Mouse (Mus musculus) kidney, adult 2 months (tissue): ENCODE results near the gene Hmbs. TPM values are rescaled to one million over a fixed set of nuclear protein-coding genes. Genes with fewer than 3 reads are reported as not detected.

ENCODE experiments used
- DNase-seq: peaks from one replicate; pipeline ENCODE4 v3.0.0; 2021
- H3K27ac ChIP-seq: fragments of 200-500 bp; 2 replicates; pipeline ENCODE4 v1.5.1; 2012; ENCODE audit warnings: low read depth, low read length, control low read depth, inconsistent platforms; ENCODE audit not compliant: insufficient read depth
- H3K27me3 ChIP-seq: fragments of 200-500 bp; replicated peaks from 2 replicates; pipeline ENCODE4 v1.6.1; 2012; ENCODE audit warnings: mild to moderate bottlenecking, moderate library complexity, low read length, inconsistent platforms; ENCODE audit not compliant: control insufficient read depth, insufficient read depth
- H3K36me3 ChIP-seq: fragments of 200-500 bp; 2 replicates; pipeline ENCODE4 v1.6.1; 2012; ENCODE audit warnings: mild to moderate bottlenecking, moderate library complexity, low read length, inconsistent platforms; ENCODE audit not compliant: control insufficient read depth, insufficient read depth
- H3K4me1 ChIP-seq: fragments of 200-500 bp; 2 replicates; pipeline ENCODE4 v1.6.1; 2011; ENCODE audit warnings: low read length; ENCODE audit not compliant: control insufficient read depth, insufficient read depth
- H3K4me3 ChIP-seq: fragments of 200-500 bp; 2 replicates; pipeline ENCODE4 v1.5.1; 2011; ENCODE audit warnings: mild to moderate bottlenecking, low read depth, low read length, control low read depth; ENCODE audit not compliant: insufficient read depth
- CTCF ChIP-seq: fragments of 200-500 bp; conservative IDR thresholded peaks from 2 replicates; pipeline ENCODE4 v1.5.1; 2011; ENCODE audit warnings: low read depth, mild to moderate bottlenecking, control low read depth, low read length, moderate library complexity, mixed read lengths; ENCODE audit not compliant: insufficient read depth, insufficient read length
- POLR2A ChIP-seq: fragments of 200-500 bp; IDR thresholded peaks from one replicate; pipeline ENCODE4 v1.6.1; 2011; ENCODE audit warnings: low read depth, low read length, control low read depth
- WGBS: fragments of 180-500 bp; shearing (Covaris S2); methylation state at CpG from one replicate; pipeline ENCODE4 v1.1.7; 2018; 5-methylcytosine and 5-hydroxymethylcytosine counted together
- polyA plus RNA-seq: library from polyadenylated mRNA; depleted of rRNA; stranded (reverse); fragments of >200 nt; gene quantifications from 2 replicates; pipeline ENCODE4 v1.2.3, GENCODE M21; 2012; rRNA removed

Gene Hmbs
- polyA plus RNA-seq, 1 experiment: 49.3 TPM

GRCm38 (mm10) chr9:44288076-44288958 is 55.7 kb downstream of the Hmbs start, which contains the start of gene Abcg4:
Gene Abcg4 (minus strand): TSS chr9:44288615.
- peak; percentile 21 for DNase-seq
- Histone ChIP-seq H3K36me3 (no peaks in the 10 kb centered on the region), H3K27ac (no peak within 1 kb of the TSS), H3K27me3 (no peaks in the 10 kb centered on the region), H3K4me1 (no peaks in the 10 kb centered on the region), H3K4me3 (peak within 1 kb of the TSS; percentile 27)
- TF ChIP-seq POLR2A (no peak), CTCF (no peak)
- WGBS: 3% methylated on average over 38 of the region's 38 CpGs

GRCm38 (mm10) chr9:44287401-44288075 is 56.5 kb downstream of the Hmbs start:
- no peaks in the 10 kb centered on the region for H3K27me3 ChIP-seq
- H3K36me3 ChIP-seq: no peaks in the 10 kb centered on the region
- 6% methylated on average over 47 of the region's 47 CpGs for WGBS
- no peaks in the 10 kb centered on the region for H3K4me1 ChIP-seq
- TF ChIP-seq CTCF (no peak), POLR2A (no peak)
- peak overlapping the region; percentile 27 for H3K4me3 ChIP-seq
- no peak for DNase-seq
- H3K27ac ChIP-seq: no peak overlapping the region

DNA sequence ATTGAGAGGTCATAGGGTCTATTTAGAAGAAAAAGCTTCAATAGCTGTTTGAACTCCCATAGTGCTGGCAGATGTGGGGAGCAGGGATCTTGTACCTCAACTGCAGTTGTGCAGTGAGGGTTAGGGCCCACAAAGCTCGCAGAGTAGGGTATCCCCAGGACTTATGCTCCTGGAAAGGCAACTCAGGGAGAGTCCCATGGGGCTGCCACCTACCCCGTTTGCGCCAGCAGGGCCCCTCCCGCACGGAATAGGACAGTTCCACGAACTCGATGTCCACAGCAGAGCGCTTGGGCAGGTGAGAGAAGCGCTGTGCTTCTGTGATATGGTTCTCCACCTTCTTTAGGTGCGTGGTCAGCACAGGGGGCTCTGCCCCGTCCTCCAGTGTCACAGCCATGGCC is 57.0 kb downstream of the Hmbs start:
- WGBS: 35% methylated on average over 11 of the region's 11 CpGs
- TF ChIP-seq CTCF (no peak), POLR2A (no peak)
- Histone ChIP-seq H3K4me1 (no peaks in the 10 kb centered on the region), H3K27ac (no peak overlapping the region), H3K27me3 (no peaks in the 10 kb centered on the region), H3K4me3 (no peak overlapping the region), H3K36me3 (no peaks in the 10 kb centered on the region)
- DNase-seq: no peak

Other genes with a start within 250 kb of the Hmbs start
- 4.4 and 5.4 TPM in 2 replicates for gene Mfrp, start 242.5 kb downstream of the Hmbs start, polyA plus RNA-seq
- gene C1qtnf5, start 237.0 kb downstream of the Hmbs start, polyA plus RNA-seq: 16.8 and 19.6 TPM in 2 replicates
- not detected in 2 replicates for gene Gm49380, start 230.7 kb downstream of the Hmbs start, polyA plus RNA-seq
- gene Rnf26, start 230.7 kb downstream of the Hmbs start, polyA plus RNA-seq: 28.8 and 30.9 TPM in 2 replicates
- 27.9 and 32.8 TPM in 2 replicates for gene Mcam, start 209.8 kb downstream of the Hmbs start, polyA plus RNA-seq
- gene Cbl, start 110.2 kb downstream of the Hmbs start, polyA plus RNA-seq: 6.6 and 8.1 TPM in 2 replicates
- not detected in 2 replicates for gene Ccdc153, start 103.6 kb downstream of the Hmbs start, polyA plus RNA-seq
- gene Pdzd3, start 92.8 kb downstream of the Hmbs start, polyA plus RNA-seq: 58.0 and 62.5 TPM in 2 replicates
- gene Nlrx1, start 75.6 kb downstream of the Hmbs start, polyA plus RNA-seq: 15.2 and 17.4 TPM in 2 replicates
- 0.45 and 1.2 TPM in 2 replicates for gene Abcg4, start 55.6 kb downstream of the Hmbs start, polyA plus RNA-seq
- 14.4 and 17.8 TPM in 2 replicates for gene Hinfp, start 38.6 kb downstream of the Hmbs start, polyA plus RNA-seq
- 164 and 194 TPM in 2 replicates for gene C2cd2l, start 23.9 kb downstream of the Hmbs start, polyA plus RNA-seq
- gene Dpagt1, start 18.2 kb downstream of the Hmbs start, polyA plus RNA-seq: 41.9 and 45.8 TPM in 2 replicates
- gene H2afx, start 9.5 kb downstream of the Hmbs start, polyA plus RNA-seq: 23.6 and 31.5 TPM in 2 replicates
- 31.2 and 34.1 TPM in 2 replicates for gene Vps11, start 17.4 kb upstream of the Hmbs start, polyA plus RNA-seq
- gene Hyou1, start 35.3 kb upstream of the Hmbs start, polyA plus RNA-seq: 42.3 and 45.0 TPM in 2 replicates
- gene Slc37a4, start 52.6 kb upstream of the Hmbs start, polyA plus RNA-seq: 295 and 303 TPM in 2 replicates
- gene Rps25, start 62.9 kb upstream of the Hmbs start, polyA plus RNA-seq: 192 and 299 TPM in 2 replicates
- gene Trappc4, start 63.4 kb upstream of the Hmbs start, polyA plus RNA-seq: 50.1 and 55.9 TPM in 2 replicates
- 22.2 and 26.7 TPM in 2 replicates for gene Ccdc84, start 74.3 kb upstream of the Hmbs start, polyA plus RNA-seq
- not detected in 2 replicates for gene Foxr1, start 96.9 kb upstream of the Hmbs start, polyA plus RNA-seq
- gene Upk2, start 110.7 kb upstream of the Hmbs start, polyA plus RNA-seq: 9.0 and 11.6 TPM in 2 replicates
- gene Bcl9l, start 138.6 kb upstream of the Hmbs start, polyA plus RNA-seq: 23.1 and 25.1 TPM in 2 replicates
- gene Cxcr5, start 217.6 kb upstream of the Hmbs start, polyA plus RNA-seq: 0.20 and 4.0 TPM in 2 replicates